ENCODE assay signal across 8 mouse cellular contexts in genomic region chr1:74854306-74855056, GRCm38 (mm10). TPM values are rescaled to one million over a fixed set of nuclear protein-coding genes. Genes with fewer than 3 reads are reported as not detected.
A peak's percentile ranks its signal among the peaks of the same experiment; 100 is the strongest.
DNase-seq lines count a peak whose midpoint lies in the region.

TSS of gene Cdk5r2 (plus strand) at chr1:74854934.

- no peaks in the 10 kb centered on the region for H3K36me3 ChIP-seq in embryonic facial prominence, embryonic 10.5 days (replicated peaks)
- H3K36me3 ChIP-seq in midbrain, embryonic 10.5 days, result no peaks in the 10 kb centered on the region

- no peaks in the 10 kb centered on the region for H3K9me3 ChIP-seq in embryonic facial prominence, embryonic 10.5 days
- no peaks in the 10 kb centered on the region for H3K9me3 ChIP-seq in midbrain, embryonic 10.5 days (replicated peaks)

- peaks cover 56% of the 10 kb centered on the region for H3K4me1 ChIP-seq in embryonic facial prominence, embryonic 10.5 days
- H3K4me1 ChIP-seq in midbrain, embryonic 10.5 days, result peaks cover 99% of the 10 kb centered on the region

- H3K27ac ChIP-seq in embryonic facial prominence, embryonic 10.5 days (replicated peaks), result peak within 1 kb of the TSS; percentile 78
- peak within 1 kb of the TSS; percentile 94 for H3K27ac ChIP-seq in midbrain, embryonic 10.5 days (replicated peaks)

- WGBS in embryonic facial prominence, embryonic 10.5 days, result 2% methylated on average over 39 of the region's 39 CpGs
- 2% methylated on average over 39 of the region's 39 CpGs for WGBS in midbrain, embryonic 10.5 days

- intact Hi-C loops in left cerebral cortex, postnatal 36 days (cut with DNase I), result no loop called here

- H3K27me3 ChIP-seq in embryonic facial prominence, embryonic 10.5 days (replicated peaks; ENCODE audit: low read depth, poor library complexity, severe bottlenecking), result peaks cover 100% of the 10 kb centered on the region
- peaks cover 97% of the 10 kb centered on the region for H3K27me3 ChIP-seq in midbrain, embryonic 10.5 days (ENCODE audit: low read depth, poor library complexity, severe bottlenecking)

- H3K4me3 ChIP-seq in embryonic facial prominence, embryonic 10.5 days, result peak within 1 kb of the TSS; percentile 73
- peak within 1 kb of the TSS; percentile 85 for H3K4me3 ChIP-seq in midbrain, embryonic 10.5 days

- DNase-seq in adrenal gland, postnatal 10 days, result peak; percentile 87
- DNase-seq in embryonic facial prominence, embryonic 10.5 days (ENCODE audit: low spot score), result peak; percentile 93
- peak; percentile 84 to 85 for DNase-seq in heart, adult 18-20 months
- DNase-seq in kidney, adult 11 months, result peak; percentile 81
- peak; percentile 92 for DNase-seq in left cerebral cortex, postnatal 36 days (ENCODE audit: low spot score in 2 of 2)
- peak; percentile 93 for DNase-seq in midbrain, embryonic 10.5 days (ENCODE audit: low spot score)
- peak; percentile 89 for DNase-seq in right cerebral cortex, postnatal 4 days
- peak; percentile 67 to 79 for DNase-seq in urinary bladder, postnatal 4 days (ENCODE audit: low spot score in 2 of 2)

RNA-seq across cellular contexts. Expression of gene Cdk5r2, which starts in this region (rescaled TPM):
- total RNA-seq in adrenal gland, postnatal 10 days (2021), result 1 to 10 TPM; 4.8 to 6.6 TPM
- 0.21 and 0.39 TPM in 2 replicates for polyA plus RNA-seq in embryonic facial prominence, embryonic 10.5 days (2016; fragmentation: Nextera tagmentation; extraction: Ambion mirVana)
- total RNA-seq in heart, adult 18-20 months (2021), result not detected
- 100 to 1,000 TPM; 384 to 481 TPM for total RNA-seq in left cerebral cortex, postnatal 36 days (2021)
- 1.3 and 2.2 TPM in 2 replicates for polyA plus RNA-seq in midbrain, embryonic 10.5 days (2016; fragmentation: Nextera tagmentation; extraction: Ambion mirVana)

Comparison
In these comparisons a context has a peak if more than half of its experiments do, and no peak if none do; other contexts are left out.
1. Peak in every context shown above with its lines: DNase-seq, H3K4me3 ChIP-seq and H3K27ac ChIP-seq.
2. RNA of gene Cdk5r2 (total RNA-seq): 384 to 481 TPM in left cerebral cortex, postnatal 36 days; 4.8 to 6.6 TPM in adrenal gland, postnatal 10 days and not detected in heart, adult 18-20 months; every median in the first group is over 10 times any median in the second.
3. Peak in DNase-seq, H3K4me3 ChIP-seq and H3K27ac ChIP-seq in embryonic facial prominence, embryonic 10.5 days; RNA of the gene not detected or under 1 TPM.
4. Peak in DNase-seq in heart, adult 18-20 months; RNA of the gene not detected or under 1 TPM.